Mouse (Mus musculus) induced T-regulatory cell, adult 2 months (primary cell): ENCODE measurements around the gene Il4i1.

ENCODE experiments used
- DNase-seq: peaks from one replicate; pipeline ENCODE4 v3.0.0-alpha.2; 2012; ENCODE audit warnings: low read depth

The Il4i1 gene

DNA sequence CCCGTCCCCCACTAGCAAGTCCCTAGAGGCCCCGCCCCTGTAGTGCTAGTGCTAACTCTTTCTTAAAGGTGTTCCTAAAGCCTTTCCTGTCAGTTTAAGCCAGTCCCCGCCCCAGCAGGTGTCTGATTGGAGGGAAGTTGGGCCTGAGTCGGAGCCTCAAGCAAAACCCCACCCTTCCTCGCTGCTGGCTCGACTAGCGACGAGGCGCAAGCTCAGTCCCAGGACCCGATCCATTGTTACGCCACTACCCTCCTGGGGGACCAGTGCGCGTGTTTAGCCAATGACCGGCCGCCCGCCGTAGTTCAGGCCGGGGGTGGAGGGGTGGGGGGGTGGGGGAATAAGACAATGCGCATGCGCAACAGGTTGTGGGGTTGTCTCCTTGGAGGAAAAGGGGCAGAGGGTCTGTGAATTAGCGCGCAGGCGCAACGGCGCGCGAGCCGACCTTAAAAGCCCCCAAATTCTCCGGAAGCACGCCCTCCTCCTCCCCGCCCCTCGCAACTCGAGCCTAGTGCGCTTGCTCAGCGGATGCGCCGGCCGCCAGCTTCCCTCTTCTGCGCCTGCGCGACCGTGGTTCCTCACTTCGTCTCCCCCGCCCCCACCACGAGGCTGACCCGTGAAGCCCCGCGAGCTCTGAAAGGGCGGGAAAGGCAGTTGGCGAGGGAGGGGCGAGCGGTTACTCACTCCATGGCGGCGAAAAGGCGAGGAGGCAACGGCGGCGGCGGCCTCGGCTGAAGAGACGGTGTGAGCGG, at the start of gene Il4i1, which contains the start of gene Nup62:
TSS of gene Il4i1 (plus strand) at position 667 of the 749 bp plus-strand sequence.
TSS of gene Nup62 (plus strand) at position 368 of the 749 bp plus-strand sequence.
- DNase-seq = peak; percentile 99

DNA sequence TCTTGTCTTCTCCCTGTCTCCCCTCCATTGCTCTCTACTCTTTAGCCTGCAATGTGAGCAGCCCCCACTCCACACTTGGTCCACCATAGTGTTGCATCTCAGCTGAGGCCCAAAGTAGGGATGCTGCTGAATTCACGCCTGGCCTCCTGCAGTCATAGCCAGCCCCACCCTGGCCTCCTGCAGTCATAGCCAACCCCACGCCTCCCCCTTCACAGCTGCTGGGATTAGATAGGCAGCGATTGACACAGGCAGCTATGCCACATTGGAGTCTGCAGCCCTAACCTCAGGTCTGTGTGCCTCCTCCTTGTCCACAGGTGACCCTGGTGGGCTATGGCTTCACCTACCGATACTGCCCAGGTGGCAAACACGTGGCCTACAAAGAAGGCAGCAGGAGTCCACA, 48.1 kb upstream of the Il4i1 start:
- no peak for DNase-seq

DNA sequence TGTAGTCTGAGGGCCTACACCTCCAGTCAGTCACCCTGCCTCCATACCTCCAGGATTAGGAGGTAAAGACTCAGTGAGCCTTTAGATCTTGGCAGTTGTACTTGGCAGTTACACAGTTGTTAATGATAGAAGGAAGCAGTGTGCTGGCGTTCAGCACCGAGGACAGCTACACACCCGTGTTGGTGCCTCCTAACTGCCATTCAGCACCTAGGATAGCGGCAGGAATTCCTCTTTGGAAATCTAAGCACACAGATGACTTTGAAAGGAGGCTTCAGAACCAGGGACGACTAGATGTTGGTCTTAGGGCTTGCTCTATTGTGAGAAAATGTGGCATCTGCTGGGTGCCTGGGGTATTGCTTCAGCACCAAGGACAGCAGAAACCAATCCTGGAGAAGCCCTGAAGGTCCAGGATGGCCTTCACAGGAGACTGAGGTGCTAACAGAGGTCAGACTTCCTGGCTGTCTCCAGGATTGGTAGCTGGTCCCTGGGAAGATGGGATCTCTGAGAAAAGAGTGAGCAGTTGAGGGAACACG, 46.1 kb upstream of the Il4i1 start:
- peak; percentile 64 for DNase-seq

DNA sequence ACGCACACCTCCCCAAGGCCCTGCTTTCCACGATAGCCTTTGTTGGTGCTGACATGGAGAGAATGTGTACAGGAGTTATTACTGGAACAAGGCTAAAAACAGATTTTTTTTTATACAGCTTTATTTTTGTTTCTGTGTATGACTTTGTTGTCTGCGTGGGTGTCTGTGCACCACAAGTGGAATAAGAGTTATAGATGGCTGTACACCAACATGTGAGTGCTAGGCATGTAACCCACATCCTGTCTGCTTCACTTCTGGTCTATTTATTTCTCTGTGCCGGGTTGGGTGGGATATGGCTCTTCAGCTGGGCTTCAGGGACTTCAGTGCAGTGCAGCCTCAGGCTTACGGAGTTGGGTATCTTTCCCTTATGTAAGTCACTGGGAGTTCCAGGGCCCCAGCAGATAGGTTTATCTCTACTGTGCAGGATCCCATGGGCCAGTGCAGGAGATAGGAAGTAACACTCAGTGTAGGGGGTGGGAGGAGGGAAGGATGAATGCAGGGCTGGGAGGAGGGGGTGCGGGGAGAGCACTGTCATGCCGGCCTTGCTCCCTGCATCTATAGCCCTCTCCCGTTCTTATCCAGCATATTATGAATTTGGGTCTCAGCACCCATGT, 43.5 kb upstream of the Il4i1 start:
- peak; percentile 51 for DNase-seq

DNA sequence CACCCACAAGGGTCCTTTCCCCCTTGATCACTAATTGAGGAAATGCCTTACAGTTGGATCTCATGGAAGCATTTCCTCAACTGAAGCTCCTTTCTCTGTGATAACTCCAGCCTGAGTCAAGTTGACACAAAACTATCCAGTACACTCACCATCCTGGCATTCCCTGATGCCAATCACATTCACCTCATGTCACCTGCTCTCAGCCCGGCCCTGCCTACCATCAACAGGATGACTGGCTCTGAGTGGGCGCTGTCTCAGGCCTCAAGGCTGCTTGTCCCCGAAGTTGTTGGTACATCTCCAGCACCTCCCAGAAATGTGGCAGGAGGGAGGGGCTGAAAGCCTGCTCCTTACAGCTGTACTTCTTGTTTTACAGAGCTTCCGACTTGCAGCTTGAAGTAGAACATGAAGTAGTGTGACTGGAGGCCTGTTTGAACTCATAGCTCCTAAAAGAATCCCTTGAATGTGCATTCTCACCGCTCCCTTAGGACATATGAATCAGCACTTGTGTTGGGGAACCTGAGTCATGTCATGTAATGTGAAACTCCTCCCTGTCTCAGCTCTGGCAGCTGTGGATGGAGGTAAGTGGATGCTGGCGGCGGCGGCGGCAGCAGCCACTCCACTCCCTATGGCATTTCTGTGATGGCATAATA, 39.2 kb upstream of the Il4i1 start:
- no peak for DNase-seq

DNA sequence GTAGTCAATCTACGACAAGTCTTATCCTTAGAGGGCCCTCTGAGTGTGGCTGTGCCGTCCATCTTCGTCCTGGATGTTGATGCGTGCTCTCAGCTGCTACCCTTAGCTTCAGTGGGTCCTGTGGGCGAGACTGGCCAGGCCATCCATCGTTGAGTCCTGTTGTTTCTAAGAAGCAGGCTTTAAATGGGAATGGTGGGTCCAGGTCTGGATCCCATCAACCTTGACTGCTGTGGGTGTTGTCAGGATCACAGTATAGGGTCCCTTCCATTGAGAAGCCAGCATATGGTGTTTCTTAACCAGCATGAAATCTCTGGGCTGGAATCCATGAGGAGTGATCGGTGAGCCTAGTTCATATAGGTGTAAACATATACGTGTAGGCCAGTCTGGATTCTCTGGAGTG, 36.1 kb upstream of the Il4i1 start:
- no peak for DNase-seq

DNA sequence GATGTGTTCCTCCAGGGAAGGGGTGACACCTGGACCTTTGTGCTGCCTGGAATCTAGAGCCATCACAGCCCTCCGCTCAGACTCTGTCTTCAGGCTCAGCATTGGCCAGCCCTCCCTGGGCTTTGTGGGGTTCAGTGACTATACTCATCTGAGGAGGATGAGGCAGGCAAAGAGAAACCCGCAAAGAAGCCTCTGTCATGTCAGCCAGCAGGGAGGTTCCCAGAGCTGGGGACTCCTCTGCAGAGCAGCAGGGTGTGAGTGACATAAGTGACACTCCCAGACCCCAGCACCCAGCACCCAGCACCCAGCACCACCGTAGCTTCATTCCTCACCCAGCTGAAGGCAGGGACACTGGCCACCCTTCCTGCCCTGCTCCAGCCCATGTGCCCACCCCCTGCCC, 26.7 kb upstream of the Il4i1 start:
- no peak for DNase-seq

DNA sequence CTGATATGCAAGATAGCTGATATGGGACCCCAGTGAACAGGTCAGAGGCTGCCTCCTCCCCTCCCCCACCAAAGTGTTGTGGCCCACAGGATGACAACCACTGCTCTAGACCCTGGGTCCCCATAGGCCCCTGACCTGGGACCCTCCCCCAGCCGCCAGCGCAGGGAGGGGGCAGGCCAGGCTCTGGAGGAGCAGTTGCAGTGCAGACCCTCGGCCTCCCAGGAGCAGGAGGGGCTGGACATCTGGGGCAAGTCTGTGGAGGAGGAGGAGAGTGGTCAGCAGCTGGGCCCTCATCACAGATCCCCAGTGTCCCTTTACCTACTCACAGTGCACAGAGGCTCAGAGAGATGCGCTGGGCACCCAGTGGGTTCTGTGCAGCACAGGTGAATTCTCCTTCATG, 26.1 kb upstream of the Il4i1 start:
- DNase-seq = no peak

DNA sequence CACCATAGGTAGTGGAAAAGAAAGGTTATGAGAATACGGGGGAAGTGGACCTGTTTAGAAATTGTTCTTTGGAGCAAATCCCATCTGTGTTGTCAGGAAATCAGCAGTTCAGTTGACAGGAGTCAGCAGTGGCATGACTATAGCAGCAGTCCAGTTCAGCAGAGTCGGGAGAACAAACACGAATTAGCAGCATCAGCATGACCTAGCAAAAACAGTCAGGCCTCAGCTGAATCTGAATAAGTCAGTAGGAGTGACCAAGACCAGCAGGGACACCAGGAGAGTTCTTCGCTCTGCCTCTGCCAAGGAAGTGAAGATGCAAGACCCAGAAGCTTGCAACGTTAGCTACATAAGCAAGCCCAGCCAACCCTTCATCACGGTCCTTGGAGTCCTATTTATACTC, 23.4 kb upstream of the Il4i1 start:
- no peak for DNase-seq

DNA sequence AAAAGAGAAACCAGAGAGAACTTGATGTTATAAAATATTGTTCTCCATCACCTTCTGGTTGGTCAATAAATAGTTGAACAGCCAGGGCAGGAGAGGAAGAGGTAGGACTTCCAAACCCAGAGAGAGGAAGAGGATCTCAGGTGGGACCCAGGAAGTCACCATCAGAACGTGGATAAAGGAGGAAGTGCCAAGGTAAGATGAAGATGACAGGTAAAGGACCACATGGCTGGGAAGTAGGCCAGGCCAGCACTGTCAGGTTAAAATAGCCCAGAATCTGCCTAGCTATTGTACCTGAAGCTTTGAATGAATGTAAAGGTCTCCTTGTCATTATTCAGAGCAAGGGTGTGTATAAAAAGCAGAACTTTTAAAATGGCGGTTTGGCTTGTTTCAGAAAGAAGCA, 7.3 kb upstream of the Il4i1 start:
- no peak for DNase-seq

DNA sequence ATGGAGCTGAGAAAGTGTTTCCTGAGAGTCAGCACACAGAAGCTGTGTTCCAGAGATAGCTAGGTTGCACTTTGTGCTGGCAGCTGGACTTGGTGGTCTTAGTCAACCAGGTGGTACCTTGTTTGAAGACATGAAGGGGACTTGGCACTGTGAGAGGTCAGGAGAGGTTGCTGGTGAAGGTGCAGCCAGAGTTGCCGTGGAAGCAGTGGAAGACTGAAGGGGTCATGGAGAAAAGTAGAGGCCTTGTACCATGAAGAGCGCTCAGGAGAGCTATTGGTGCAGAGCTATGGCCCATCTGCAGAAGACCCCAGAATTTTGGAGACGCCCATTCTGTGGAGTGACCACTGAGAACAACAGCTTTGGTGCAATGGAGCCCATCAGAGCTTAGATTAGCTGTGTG, 6.7 kb upstream of the Il4i1 start:
- DNase-seq = no peak

DNA sequence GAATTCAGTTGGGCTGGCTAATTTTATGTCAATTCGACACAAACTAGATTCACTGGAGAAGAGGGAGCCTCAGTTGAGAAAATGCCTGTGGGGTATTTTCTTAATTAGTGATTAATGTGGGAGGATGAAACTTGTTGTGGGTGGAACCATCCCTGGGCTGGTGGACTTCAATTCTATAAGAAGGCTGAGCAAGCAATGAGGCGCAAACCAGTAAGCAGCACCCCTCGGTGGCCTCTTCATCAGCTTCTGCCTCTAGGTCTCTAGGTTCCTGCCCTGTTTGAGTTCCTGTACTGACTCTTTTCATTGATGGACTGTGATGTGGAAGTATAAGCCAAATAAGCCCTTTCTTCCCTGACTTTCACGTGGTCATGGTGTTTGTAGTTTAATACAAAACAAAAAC, 5.8 kb upstream of the Il4i1 start:
- no peak for DNase-seq

DNA sequence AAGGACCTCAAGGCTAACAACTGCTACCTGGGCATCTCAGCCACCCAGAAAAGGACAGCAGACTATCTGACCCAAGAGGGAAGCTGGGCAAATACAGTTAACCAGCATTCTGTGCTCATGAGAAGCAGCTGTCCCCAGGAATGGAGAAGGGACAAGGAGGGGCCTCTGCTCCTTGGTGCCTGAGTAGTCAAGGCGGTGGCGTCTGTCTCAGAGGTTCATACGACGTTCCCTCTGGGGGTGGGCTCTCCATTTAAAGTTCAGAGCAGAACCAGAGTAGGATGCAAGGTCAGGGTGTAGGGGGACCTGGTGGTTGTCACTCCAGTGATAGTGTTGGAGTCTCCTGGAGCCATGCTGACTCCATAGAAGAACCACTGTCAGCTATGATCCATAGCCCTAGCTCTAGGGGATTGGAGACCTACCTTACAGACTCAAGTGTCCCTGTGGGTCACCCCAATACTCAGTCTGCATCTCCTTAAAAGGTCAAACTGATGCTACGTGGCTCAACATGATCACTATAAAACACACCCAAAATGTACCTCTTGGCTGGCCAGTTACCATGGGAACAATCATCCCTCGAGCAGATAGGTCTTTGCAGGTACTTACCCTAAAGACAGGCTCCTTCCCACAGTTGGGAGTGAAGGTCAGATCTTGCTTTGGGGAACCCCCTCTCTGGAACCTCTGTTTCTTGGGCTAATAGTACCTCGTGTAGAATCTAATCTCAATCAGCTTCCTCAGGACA, 5.2 kb upstream of the Il4i1 start:
- no peak for DNase-seq

DNA sequence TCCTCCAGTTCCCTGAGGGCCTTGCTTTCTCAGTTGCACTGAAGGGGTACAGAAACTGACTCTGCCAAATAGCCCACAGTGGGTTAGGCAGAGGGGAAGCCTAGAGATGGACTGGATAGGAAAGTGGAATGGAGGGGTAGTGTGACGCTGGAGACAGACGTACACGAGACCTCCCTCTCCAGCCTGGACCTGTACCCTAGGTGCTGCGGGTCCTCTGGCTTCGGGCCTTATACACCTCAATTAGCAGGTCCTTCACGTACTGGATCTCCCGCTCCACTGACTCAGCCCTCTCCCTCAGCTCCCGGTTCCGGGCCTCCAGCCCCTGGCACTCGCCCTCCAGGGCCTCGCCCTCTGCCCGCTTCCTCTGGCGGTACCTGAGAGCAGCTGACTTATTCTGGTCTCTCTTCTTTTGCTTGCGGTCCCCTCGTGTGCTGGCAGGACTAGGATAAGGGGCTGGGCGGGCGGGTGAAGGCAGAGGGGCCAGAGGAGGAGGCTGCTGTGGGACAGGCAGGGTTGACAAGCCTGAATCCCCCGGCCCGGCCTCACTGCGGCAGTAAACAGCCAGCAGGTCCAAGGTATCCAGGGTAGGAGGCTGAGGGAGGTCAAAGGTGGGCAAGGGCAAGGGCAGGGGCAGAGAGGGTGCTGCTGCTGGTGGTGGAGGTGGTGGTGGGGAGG, 3.4 kb upstream of the Il4i1 start:
- no peak for DNase-seq

DNA sequence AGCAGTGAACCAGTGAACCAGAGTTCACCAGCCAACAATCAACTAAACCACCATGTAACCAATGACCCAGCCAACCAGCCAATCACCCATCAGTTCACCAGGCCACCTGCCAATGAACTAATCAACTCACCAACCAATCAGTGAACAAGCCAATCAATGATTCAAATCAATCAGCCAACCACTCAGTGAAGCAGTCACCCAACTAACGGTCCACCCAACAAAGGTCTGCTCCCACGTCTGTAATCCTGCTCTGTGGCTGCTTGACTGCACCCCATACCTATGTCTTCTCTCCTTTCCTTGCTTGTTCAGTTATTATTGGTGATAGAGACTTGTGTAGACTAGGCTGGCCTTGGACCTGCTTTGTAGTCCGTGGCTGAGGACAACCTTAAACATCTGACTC, 2.2 kb upstream of the Il4i1 start:
- no peak for DNase-seq

DNA sequence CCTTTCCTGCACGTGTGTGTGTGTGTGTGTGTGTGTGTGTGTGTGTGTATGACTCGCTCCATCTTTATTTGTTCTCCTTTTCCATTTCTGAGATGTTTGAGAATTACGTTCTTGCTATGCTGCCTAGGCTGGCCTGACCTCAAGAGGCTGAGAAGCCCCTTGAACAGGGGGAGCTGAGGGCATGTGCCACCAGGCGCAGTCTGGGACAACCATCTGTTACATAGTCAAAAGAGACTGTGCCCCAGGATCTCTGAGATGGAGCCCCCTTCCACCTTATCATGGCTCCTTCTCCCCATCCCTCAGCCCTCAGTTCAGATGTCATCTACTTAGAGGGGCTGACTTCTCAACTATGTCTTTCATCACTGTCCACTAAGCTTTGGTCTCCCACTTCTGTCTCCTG, 1.8 kb upstream of the Il4i1 start:
- no peak for DNase-seq

DNA sequence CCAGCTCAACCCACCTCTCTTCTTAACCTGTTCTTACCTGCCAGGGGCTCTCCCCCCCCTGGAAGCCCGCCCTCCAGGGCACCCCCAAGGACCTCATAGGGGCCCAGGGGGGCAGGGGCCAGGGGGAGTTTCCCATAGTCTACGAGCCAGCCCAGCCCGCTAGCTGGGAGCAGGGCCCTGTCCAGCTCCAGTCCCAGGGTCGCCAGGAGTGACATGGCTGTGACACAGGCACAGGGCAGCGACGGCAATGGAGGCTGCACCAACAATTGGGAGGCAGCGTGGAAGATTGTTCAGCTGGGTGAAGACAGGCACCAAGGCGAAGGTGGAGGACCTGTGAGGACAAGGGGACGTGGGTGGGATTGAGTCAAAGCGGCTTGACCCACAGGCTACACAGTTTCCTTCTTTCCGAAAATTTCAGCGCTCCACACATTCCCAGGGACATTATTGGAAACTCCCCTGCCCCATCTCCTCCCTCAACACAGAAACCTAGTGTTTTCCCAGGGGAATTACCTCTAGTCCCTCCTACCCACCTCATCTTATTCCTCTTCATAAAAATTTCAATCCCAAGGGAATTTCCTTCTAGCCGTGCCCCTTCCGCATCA, 1.1 kb upstream of the Il4i1 start:
- DNase-seq = peak; percentile 14

DNA sequence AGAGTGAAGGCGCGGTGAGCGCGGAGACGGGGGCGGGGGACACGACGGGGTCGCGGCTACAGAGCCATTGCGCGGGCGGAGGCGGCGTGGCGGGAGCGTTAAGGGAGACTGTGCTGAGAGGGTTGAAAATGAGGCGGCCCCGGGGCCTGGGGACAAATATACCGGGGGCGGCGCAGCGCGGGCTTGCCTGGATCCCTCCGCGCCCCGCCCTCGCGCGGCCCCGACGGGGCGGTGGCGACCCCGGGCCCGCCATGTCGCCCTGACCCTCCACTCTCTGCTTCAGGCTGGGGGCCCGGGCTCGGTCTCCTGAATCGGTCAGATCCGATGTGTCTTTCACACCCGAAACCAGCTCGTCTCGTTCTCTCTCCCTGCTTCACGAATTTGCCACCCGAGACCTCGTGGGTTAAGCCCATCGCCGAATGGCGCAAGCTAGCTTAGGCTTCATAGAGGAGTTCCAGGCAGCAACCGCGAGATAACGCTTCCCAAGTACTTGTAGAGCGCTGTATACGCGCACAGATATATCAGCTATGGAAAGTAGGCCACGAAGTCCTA, 359 bp downstream of the Il4i1 start, which contains the start of gene Atf5:
TSS of gene Atf5 (minus strand) at position 189 of the 552 bp plus-strand sequence.
- no peak for DNase-seq

DNA sequence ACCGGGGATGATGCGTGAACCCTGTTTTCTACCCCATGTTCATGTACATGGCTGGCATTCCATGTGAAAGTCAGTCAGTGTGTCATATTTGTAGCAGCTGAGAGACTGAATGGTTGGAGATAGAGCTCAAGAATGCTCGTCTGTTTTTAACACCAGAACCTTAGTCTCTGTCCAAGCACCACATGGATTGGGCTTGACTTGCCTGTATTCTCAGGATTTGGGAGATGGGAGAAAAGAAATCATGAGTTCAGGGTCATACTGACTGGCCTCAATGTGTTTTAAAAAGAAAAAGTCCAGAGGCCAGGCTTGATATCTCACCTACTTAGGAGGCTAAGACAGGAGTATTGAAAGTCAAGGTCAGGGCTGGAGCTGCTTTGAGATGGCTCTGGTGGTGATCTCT, 1.3 kb downstream of the Il4i1 start:
- no peak for DNase-seq

DNA sequence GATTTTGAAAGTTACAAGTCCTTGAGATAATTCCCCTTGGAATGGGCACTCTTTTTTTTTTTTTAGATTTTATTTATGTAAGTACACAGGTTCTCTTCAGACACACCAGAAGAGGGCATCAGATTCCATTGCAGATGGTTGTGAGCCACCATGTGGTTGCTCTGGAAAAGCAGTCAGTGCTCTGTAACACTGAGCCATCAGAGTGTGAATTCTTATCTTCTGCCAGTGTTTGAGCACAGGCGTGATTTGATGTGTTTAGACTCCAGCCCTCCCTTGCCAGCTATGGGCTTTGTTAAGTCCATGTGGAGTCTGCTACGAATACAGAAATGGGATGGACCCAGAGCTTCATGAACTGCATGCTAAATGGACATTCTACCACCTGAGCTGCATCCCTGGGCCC, 2.0 kb downstream of the Il4i1 start:
- no peak for DNase-seq

DNA sequence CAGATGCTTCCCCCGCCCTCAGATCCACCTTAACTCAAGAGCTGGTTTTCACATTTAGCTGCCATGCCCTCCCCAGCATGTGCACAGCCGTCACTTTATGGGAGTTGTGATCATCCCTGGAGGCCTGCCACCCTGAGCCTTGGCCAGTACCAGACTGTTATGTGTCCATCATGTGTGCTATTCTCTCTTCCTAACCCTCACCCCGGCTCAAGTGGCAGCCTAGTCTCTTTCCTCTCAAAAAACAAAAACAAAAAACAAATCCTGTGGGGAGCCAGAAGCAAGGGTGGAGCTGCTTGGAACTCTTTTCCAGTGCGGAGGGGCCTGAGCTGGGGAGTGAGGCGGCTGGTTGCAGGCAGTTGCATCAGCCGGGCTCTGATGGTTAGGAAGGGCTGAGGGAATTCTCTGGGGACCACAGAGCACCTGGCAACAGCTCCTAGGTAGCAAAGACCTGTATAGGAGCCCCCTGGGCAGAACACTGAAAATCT, 2.6 kb downstream of the Il4i1 start:
- DNase-seq = no peak
